Mouse (Mus musculus) heart, embryonic 11.5 days (tissue): Measurements from ENCODE around the gene Ccdc191. TPM values are rescaled to one million over a fixed set of nuclear protein-coding genes. Genes with fewer than 3 reads are reported as not detected.

Experiments used
- ATAC-seq: fragments of 200-750 bp; cut with Nextera tagmentation; replicated peaks from 2 replicates; pipeline ENCODE4 v1.8.0; 2017; ENCODE audit warnings: moderate library complexity; ENCODE audit not compliant: insufficient number of reproducible peaks, low FRiP score, low TSS enrichment
- H3K27ac ChIP-seq: fragments of 300-500 bp; sonication (generic); 2 replicates; pipeline ENCODE4 v1.5.1; 2014; ENCODE audit warnings: mild to moderate bottlenecking, low read depth, low read length
- H3K27me3 ChIP-seq: fragments of 300-500 bp; sonication (generic); 2 replicates; pipeline ENCODE4 v1.6.1; 2014; ENCODE audit warnings: mild to moderate bottlenecking, low read length, mixed read lengths; ENCODE audit not compliant: control insufficient read depth, insufficient read depth
- H3K36me3 ChIP-seq: fragments of 300-500 bp; sonication (generic); 2 replicates; pipeline ENCODE4 v1.6.1; 2014; ENCODE audit warnings: mild to moderate bottlenecking, low read length, moderate library complexity, mixed read lengths; ENCODE audit not compliant: control insufficient read depth, insufficient read depth
- H3K4me1 ChIP-seq: fragments of 300-500 bp; sonication (generic); 2 replicates; pipeline ENCODE4 v1.6.1; 2014; ENCODE audit warnings: low read length; ENCODE audit not compliant: control insufficient read depth, insufficient read depth
- H3K4me2 ChIP-seq: fragments of 300-500 bp; sonication (generic); 2 replicates; pipeline ENCODE4 v1.6.1; 2014; ENCODE audit warnings: mild to moderate bottlenecking, moderate library complexity
- H3K4me3 ChIP-seq: fragments of 300-500 bp; sonication (generic); 2 replicates; pipeline ENCODE4 v1.5.1; 2014; ENCODE audit warnings: low read depth, low read length
- H3K9ac ChIP-seq: fragments of 300-500 bp; sonication (generic); 2 replicates; pipeline ENCODE4 v1.6.1; 2014; ENCODE audit warnings: mild to moderate bottlenecking, low read depth, low read length, moderate library complexity
- H3K9me3 ChIP-seq: fragments of 300-500 bp; sonication (generic); replicated peaks from 2 replicates; pipeline ENCODE4 v1.6.1; 2016; ENCODE audit warnings: low read length; ENCODE audit not compliant: control insufficient read depth
- WGBS: fragments of 180-500 bp; shearing (Covaris S2); extraction: QIAGEN DNeasy Blood & Tissue Kit; methylation state at CpG from one replicate; pipeline ENCODE4 v1.1.7; 2014; ENCODE audit not compliant: insufficient replicate concordance; 5-methylcytosine and 5-hydroxymethylcytosine counted together
- polyA plus RNA-seq: library from polyadenylated mRNA; unstranded; fragments of >200 nt; fragmentation: Nextera tagmentation; extraction: Ambion mirVana; gene quantifications from 2 replicates; pipeline ENCODE4 v1.2.1, GENCODE M21; 2014

Ccdc191 gene
- polyA plus RNA-seq, 1 experiment from 2014 or later: 10.2 TPM

- Histone ChIP-seq H3K9me3 (no peaks in the 10 kb centered on the region), H3K9ac (no peak overlapping the region), H3K4me1 (no peaks in the 10 kb centered on the region), H3K4me2 (no peak overlapping the region), H3K4me3 (no peak overlapping the region), H3K36me3 (no peaks in the 10 kb centered on the region), H3K27me3 (no peaks in the 10 kb centered on the region), H3K27ac (no peak overlapping the region)
- 82% methylated on average over 9 of the region's 9 CpGs for WGBS
- ATAC-seq: no peak
Measured at GRCm38 (mm10) chr16:43963291-43963690, 73.7 kb downstream of the Ccdc191 start.

GRCm38 (mm10) chr16:43963780-43964179, 74.2 kb downstream of the Ccdc191 start:
- Histone ChIP-seq H3K4me3 (no peak overlapping the region), H3K4me1 (no peaks in the 10 kb centered on the region), H3K27me3 (no peaks in the 10 kb centered on the region), H3K9ac (no peak overlapping the region), H3K4me2 (no peak overlapping the region), H3K27ac (no peak overlapping the region), H3K36me3 (no peaks in the 10 kb centered on the region), H3K9me3 (no peaks in the 10 kb centered on the region)
- no peak for ATAC-seq
- 79% methylated on average over 3 of the region's 3 CpGs for WGBS

- no peak for ATAC-seq
- 88% methylated on average over 13 of the region's 13 CpGs for WGBS
- H3K4me3 ChIP-seq: no peak overlapping the region
Measured at GRCm38 (mm10) chr16:43965781-43966389, 76.3 kb downstream of the Ccdc191 start.

GRCm38 (mm10) chr16:43970426-43970825, 80.8 kb downstream of the Ccdc191 start:
- Histone ChIP-seq H3K36me3 (no peaks in the 10 kb centered on the region), H3K4me2 (no peak overlapping the region), H3K27ac (no peak overlapping the region), H3K9me3 (no peaks in the 10 kb centered on the region), H3K4me3 (no peak overlapping the region), H3K4me1 (no peaks in the 10 kb centered on the region), H3K27me3 (no peaks in the 10 kb centered on the region), H3K9ac (no peak overlapping the region)
- no peak for ATAC-seq
- 78% methylated on average over 3 of the region's 3 CpGs for WGBS

More at GRCm38 (mm10) chr16:43965781-43966389, 76.3 kb downstream of the Ccdc191 start:
- Histone ChIP-seq H3K9me3 (no peaks in the 10 kb centered on the region), H3K4me2 (no peak overlapping the region), H3K9ac (no peak overlapping the region), H3K4me1 (no peaks in the 10 kb centered on the region), H3K27me3 (no peaks in the 10 kb centered on the region), H3K27ac (no peak overlapping the region), H3K36me3 (no peaks in the 10 kb centered on the region)

GRCm38 (mm10) chr16:43971189-43971588, 81.6 kb downstream of the Ccdc191 start:
- H3K27me3 ChIP-seq: no peaks in the 10 kb centered on the region

GRCm38 (mm10) chr16:43971741-43972140, 82.1 kb downstream of the Ccdc191 start:
- WGBS: 81% methylated on average over 9 of the region's 9 CpGs
- Histone ChIP-seq H3K27me3 (no peaks in the 10 kb centered on the region), H3K9me3 (no peaks in the 10 kb centered on the region), H3K4me2 (no peak overlapping the region), H3K27ac (no peak overlapping the region), H3K36me3 (no peaks in the 10 kb centered on the region), H3K9ac (no peak overlapping the region), H3K4me1 (no peaks in the 10 kb centered on the region), H3K4me3 (no peak overlapping the region)
- no peak for ATAC-seq

More at GRCm38 (mm10) chr16:43971189-43971588, 81.6 kb downstream of the Ccdc191 start:
- Histone ChIP-seq H3K4me1 (no peaks in the 10 kb centered on the region), H3K27ac (no peak overlapping the region), H3K9ac (no peak overlapping the region), H3K36me3 (no peaks in the 10 kb centered on the region), H3K9me3 (no peaks in the 10 kb centered on the region), H3K4me2 (no peak overlapping the region), H3K4me3 (no peak overlapping the region)
- 91% methylated on average over 11 of the region's 11 CpGs for WGBS
- no peak for ATAC-seq

GRCm38 (mm10) chr16:43972391-43972790, 82.8 kb downstream of the Ccdc191 start:
- Histone ChIP-seq H3K9ac (no peak overlapping the region), H3K4me1 (no peaks in the 10 kb centered on the region), H3K36me3 (no peaks in the 10 kb centered on the region), H3K27ac (no peak overlapping the region), H3K4me2 (no peak overlapping the region), H3K9me3 (no peaks in the 10 kb centered on the region), H3K27me3 (no peaks in the 10 kb centered on the region), H3K4me3 (no peak overlapping the region)
- WGBS: 87% methylated on average over 2 of the region's 2 CpGs
- no peak for ATAC-seq

- Histone ChIP-seq H3K9me3 (no peaks in the 10 kb centered on the region), H3K4me1 (no peaks in the 10 kb centered on the region), H3K4me3 (no peak overlapping the region), H3K27me3 (no peaks in the 10 kb centered on the region), H3K4me2 (no peak overlapping the region), H3K27ac (no peak overlapping the region), H3K9ac (no peak overlapping the region), H3K36me3 (no peaks in the 10 kb centered on the region)
- 87% methylated on average over 11 of the region's 11 CpGs for WGBS
- ATAC-seq: no peak
Measured at GRCm38 (mm10) chr16:43973147-43973546, 83.5 kb downstream of the Ccdc191 start.

GRCm38 (mm10) chr16:43973606-43974220, 84.1 kb downstream of the Ccdc191 start:
- Histone ChIP-seq H3K27ac (no peak overlapping the region), H3K36me3 (no peaks in the 10 kb centered on the region), H3K9ac (no peak overlapping the region), H3K4me3 (no peak overlapping the region), H3K4me2 (no peak overlapping the region), H3K9me3 (no peaks in the 10 kb centered on the region), H3K27me3 (peaks cover 4% of the 10 kb centered on the region), H3K4me1 (no peaks in the 10 kb centered on the region)
- ATAC-seq: no peak
- 78% methylated on average over 22 of the region's 22 CpGs for WGBS
